Mouse (Mus musculus) cerebellum, adult 8-10 months (tissue): ENCODE data around the gene Sox18.

Experiments
- DNase-seq: peaks from one replicate; pipeline ENCODE4 v3.0.0; 2022

Gene Sox18

GRCm38 (mm10) chr2:181645666-181646065, 25.8 kb downstream of the Sox18 start:
- no peak for DNase-seq

- no peak for DNase-seq
Observed at GRCm38 (mm10) chr2:181644361-181644760, 27.1 kb downstream of the Sox18 start.

- no peak for DNase-seq
Observed at GRCm38 (mm10) chr2:181635865-181636264, 35.6 kb downstream of the Sox18 start.

- DNase-seq = peak; percentile 49
Observed at GRCm38 (mm10) chr2:181632624-181633023, 38.8 kb downstream of the Sox18 start.

- no peak for DNase-seq
Observed at GRCm38 (mm10) chr2:181628471-181628870, 43.0 kb downstream of the Sox18 start.

- no peak for DNase-seq
Observed at GRCm38 (mm10) chr2:181623401-181623800, 48.0 kb downstream of the Sox18 start.
